Comparison of ENCODE assay signal across 24 mouse cellular contexts in the genomic region with DNA sequence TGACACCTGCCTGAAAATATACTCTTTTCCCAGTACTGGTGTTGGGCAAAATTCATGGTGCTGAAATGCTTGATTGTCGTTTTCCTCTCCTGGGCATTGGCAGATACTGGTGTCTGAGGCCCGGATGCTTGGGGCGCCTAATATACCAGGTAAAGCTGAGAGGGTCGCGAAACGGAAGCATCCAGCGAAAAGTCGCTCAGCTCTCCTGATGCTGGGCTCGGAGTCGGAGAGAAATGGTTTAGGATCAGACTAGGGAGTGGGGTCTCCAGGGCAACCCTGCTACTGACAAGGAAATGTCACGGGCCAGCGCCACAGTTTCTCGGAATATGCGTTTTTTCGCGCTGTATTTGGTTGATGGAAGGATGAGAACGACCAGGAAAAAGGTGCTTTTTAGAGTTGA. TPM values are rescaled to one million over a fixed set of nuclear protein-coding genes. Genes with fewer than 3 reads are reported as not detected.
DNase-seq lines count a peak whose midpoint lies in the region; ATAC-seq and TF ChIP-seq lines count a peak whose summit lies in the region.
"Had no signal": no experiment of that assay in that cellular context is flagged by ENCODE, and none has a peak within 500 bp of the region (broad histone marks: within the 10 kb centered on the region; RNA-seq: fewer than 3 reads in every experiment).

No protein-coding gene starts in this region.

- no peak for TF ChIP-seq POLR2A in brain, embryonic 14.5 days (IDR thresholded peaks at IDR 0.05; ENCODE audit: borderline replicate concordance, extremely low read depth, insufficient read depth, insufficient read length, poor library complexity, severe bottlenecking)

- no peaks in the 10 kb centered on the region for H3K36me3 ChIP-seq in forebrain, embryonic 11.5 days (ENCODE audit: control insufficient read depth, insufficient read depth, low read length)
- H3K36me3 ChIP-seq in forebrain, embryonic 13.5 days (ENCODE audit: poor library complexity, severe bottlenecking) = no peaks in the 10 kb centered on the region
- H3K36me3 ChIP-seq in midbrain, embryonic 11.5 days (ENCODE audit: control insufficient read depth, insufficient read depth, low read length) = no peaks in the 10 kb centered on the region
- H3K36me3 ChIP-seq in midbrain, embryonic 15.5 days (replicated peaks) = no peaks in the 10 kb centered on the region
- no peaks in the 10 kb centered on the region for H3K36me3 ChIP-seq in limb, embryonic 11.5 days (ENCODE audit: control insufficient read depth, insufficient read depth, low read length)
- H3K36me3 ChIP-seq: embryonic facial prominence, embryonic 13.5 days; heart, embryonic 10.5 days; hindbrain, embryonic 15.5 days had no signal

- TF ChIP-seq CTCF in brain, embryonic 14.5 days (IDR thresholded peaks at IDR 0.05; ENCODE audit: borderline replicate concordance, extremely low read depth, insufficient read depth, insufficient read length) = no peak

- no peak overlapping the region for H3K4me2 ChIP-seq in forebrain, embryonic 11.5 days (ENCODE audit: low read depth, low read length, severe bottlenecking)
- H3K4me2 ChIP-seq in forebrain, embryonic 13.5 days = no peak overlapping the region
- H3K4me2 ChIP-seq in midbrain, embryonic 11.5 days = no peak overlapping the region
- H3K4me2 ChIP-seq in midbrain, embryonic 15.5 days = no peak overlapping the region
- no peak overlapping the region for H3K4me2 ChIP-seq in limb, embryonic 11.5 days (ENCODE audit: low read depth, severe bottlenecking)
- H3K4me2 ChIP-seq: embryonic facial prominence, embryonic 13.5 days; hindbrain, embryonic 15.5 days had no signal

- no peak overlapping the region for H3K4me3 ChIP-seq in forebrain, embryonic 11.5 days (ENCODE audit: low read depth, low read length)
- H3K4me3 ChIP-seq in forebrain, embryonic 13.5 days = no peak overlapping the region
- no peak overlapping the region for H3K4me3 ChIP-seq in midbrain, embryonic 11.5 days (ENCODE audit: low read depth, low read length)
- H3K4me3 ChIP-seq in midbrain, embryonic 15.5 days = no peak overlapping the region
- no peak overlapping the region for H3K4me3 ChIP-seq in limb, embryonic 11.5 days (ENCODE audit: low read depth, low read length)
- H3K4me3 ChIP-seq: embryonic facial prominence, embryonic 13.5 days; heart, embryonic 10.5 days; hindbrain, embryonic 15.5 days had no signal

- peaks cover 95% of the 10 kb centered on the region for H3K27me3 ChIP-seq in forebrain, embryonic 11.5 days (ENCODE audit: control insufficient read depth, insufficient read depth, low read length)
- H3K27me3 ChIP-seq in forebrain, embryonic 13.5 days = peaks cover 96% of the 10 kb centered on the region
- peaks cover 95% of the 10 kb centered on the region for H3K27me3 ChIP-seq in midbrain, embryonic 11.5 days (ENCODE audit: control insufficient read depth, insufficient read depth, low read length)
- H3K27me3 ChIP-seq in midbrain, embryonic 15.5 days (replicated peaks) = peaks cover 78% of the 10 kb centered on the region
- peaks cover 87% of the 10 kb centered on the region for H3K27me3 ChIP-seq in limb, embryonic 11.5 days (ENCODE audit: control insufficient read depth, insufficient read depth, low read length)

- no peak overlapping the region for H3K9ac ChIP-seq in forebrain, embryonic 11.5 days (ENCODE audit: low read length)
- H3K9ac ChIP-seq in forebrain, embryonic 13.5 days = no peak overlapping the region
- no peak overlapping the region for H3K9ac ChIP-seq in midbrain, embryonic 11.5 days (ENCODE audit: low read length)
- H3K9ac ChIP-seq in midbrain, embryonic 15.5 days = no peak overlapping the region
- no peak overlapping the region for H3K9ac ChIP-seq in limb, embryonic 11.5 days (ENCODE audit: low read length)
- H3K9ac ChIP-seq: embryonic facial prominence, embryonic 13.5 days; hindbrain, embryonic 15.5 days had no signal

- H3K4me1 ChIP-seq in forebrain, embryonic 11.5 days (replicated peaks; ENCODE audit: control insufficient read depth, insufficient read depth, low read length) = peaks cover 8% of the 10 kb centered on the region
- peaks cover 22% of the 10 kb centered on the region for H3K4me1 ChIP-seq in forebrain, embryonic 13.5 days
- peaks cover 8% of the 10 kb centered on the region; the same call in 1 of the 2 replicates for H3K4me1 ChIP-seq in midbrain, embryonic 11.5 days (ENCODE audit: control insufficient read depth, insufficient read depth, low read length)
- H3K4me1 ChIP-seq in midbrain, embryonic 15.5 days = peaks cover 25% of the 10 kb centered on the region
- peaks cover 3% of the 10 kb centered on the region; the same call in 1 of the 2 replicates for H3K4me1 ChIP-seq in limb, embryonic 11.5 days (ENCODE audit: control insufficient read depth, insufficient read depth, low read length)

- H3K27ac ChIP-seq in forebrain, embryonic 11.5 days (ENCODE audit: low read depth, low read length) = no peak overlapping the region
- no peak overlapping the region for H3K27ac ChIP-seq in forebrain, embryonic 13.5 days
- no peak overlapping the region for H3K27ac ChIP-seq in midbrain, embryonic 11.5 days (ENCODE audit: low read depth, low read length)
- no peak overlapping the region for H3K27ac ChIP-seq in midbrain, embryonic 15.5 days
- H3K27ac ChIP-seq in limb, embryonic 11.5 days (replicated peaks; ENCODE audit: low read depth, low read length) = no peak overlapping the region
- H3K27ac ChIP-seq: embryonic facial prominence, embryonic 13.5 days; heart, embryonic 10.5 days; hindbrain, embryonic 15.5 days had no signal

- no peak for ATAC-seq in forebrain, embryonic 11.5 days (replicated peaks; ENCODE audit: low FRiP score)
- no peak for ATAC-seq in forebrain, embryonic 13.5 days
- no peak for ATAC-seq in midbrain, embryonic 11.5 days (ENCODE audit: low FRiP score)
- no peak for ATAC-seq in midbrain, embryonic 15.5 days (replicated peaks)
- ATAC-seq in limb, embryonic 11.5 days (ENCODE audit: insufficient number of reproducible peaks, low FRiP score, low TSS enrichment, low read depth) = no peak
- ATAC-seq: forebrain, embryonic 16.5 days; inflammation-experienced regulatory T-cells, adult 6 months; Patski had no signal

- H3K9me3 ChIP-seq in forebrain, embryonic 11.5 days (ENCODE audit: control insufficient read depth, low read length) = no peaks in the 10 kb centered on the region
- H3K9me3 ChIP-seq in forebrain, embryonic 13.5 days (replicated peaks) = no peaks in the 10 kb centered on the region
- H3K9me3 ChIP-seq in midbrain, embryonic 11.5 days (ENCODE audit: control insufficient read depth, low read length) = no peaks in the 10 kb centered on the region
- H3K9me3 ChIP-seq in midbrain, embryonic 15.5 days = no peaks in the 10 kb centered on the region
- no peaks in the 10 kb centered on the region for H3K9me3 ChIP-seq in limb, embryonic 11.5 days (ENCODE audit: control insufficient read depth, low read length)
- H3K9me3 ChIP-seq: embryonic facial prominence, embryonic 13.5 days; heart, embryonic 10.5 days; hindbrain, embryonic 15.5 days had no signal

- peak; percentile 59 for DNase-seq in forebrain, embryonic 11.5 days (ENCODE audit: low spot score)
- DNase-seq in midbrain, embryonic 11.5 days (ENCODE audit: low spot score, missing footprints) = peak; percentile 97
- peak; percentile 37 for DNase-seq in brain, embryonic 14.5 days (ENCODE audit: low read depth)
- DNase-seq in limb, embryonic 11.5 days (ENCODE audit: low spot score) = peak; percentile 41
- DNase-seq in layer of hippocampus, postnatal 14 days (ENCODE audit: low spot score in 2 of 2) = no peak
- DNase-seq in right cerebral cortex, postnatal 36 days (ENCODE audit: low spot score in 2 of 2) = no peak
- DNase-seq: adrenal gland, adult 2 months; adrenal gland, postnatal 25 days; embryo, embryonic 11 days; gastrocnemius, postnatal 10 days; heart, adult 18-20 months; heart, postnatal 10 days; heart, postnatal 4 days had no signal

- 1% methylated on average over 17 of the region's 17 CpGs for WGBS in forebrain, embryonic 11.5 days
- under 1% methylated on average over 17 of the region's 17 CpGs for WGBS in forebrain, embryonic 13.5 days
- WGBS in midbrain, embryonic 11.5 days = under 1% methylated on average over 17 of the region's 17 CpGs
- WGBS in midbrain, embryonic 15.5 days = 1% methylated on average over 17 of the region's 17 CpGs
- WGBS in limb, embryonic 11.5 days = 2% methylated on average over 17 of the region's 17 CpGs

RNA-seq across cellular contexts. Expression of a gene that starts 1.5 kb away (rescaled TPM):
- 0.72 and 1.7 TPM in 2 replicates for polyA plus RNA-seq in forebrain, embryonic 11.5 days (2014; fragmentation: Nextera tagmentation; extraction: Ambion mirVana)
- polyA plus RNA-seq in forebrain, embryonic 13.5 days (2015; fragmentation: Nextera tagmentation; extraction: Ambion mirVana) = 0.69 and 1.6 TPM in 2 replicates
- 0.22 and 0.50 TPM in 2 replicates for polyA plus RNA-seq in midbrain, embryonic 11.5 days (2014; fragmentation: Nextera tagmentation; extraction: Ambion mirVana)
- 2.2 and 2.4 TPM in 2 replicates for polyA plus RNA-seq in midbrain, embryonic 15.5 days (2015; fragmentation: Nextera tagmentation; extraction: Ambion mirVana)
- 1.5 and 2.5 TPM in 2 replicates for polyA plus RNA-seq in brain, embryonic 14.5 days (2012; rRNA removed)
- not detected in 2 replicates for polyA plus RNA-seq in limb, embryonic 11.5 days (2014; fragmentation: Nextera tagmentation; extraction: Ambion mirVana)
- total RNA-seq in layer of hippocampus, postnatal 14 days (2021) = not detected
- total RNA-seq: adrenal gland, adult 2 months; adrenal gland, postnatal 25 days; CH12.LX; gastrocnemius, postnatal 10 days; gastrocnemius, postnatal 4 days; heart, adult 18-20 months; heart, postnatal 10 days; heart, postnatal 4 days had no signal
- polyA plus RNA-seq: embryonic facial prominence, embryonic 13.5 days; heart, embryonic 10.5 days; heart, embryonic 14.5 days; hindbrain, embryonic 15.5 days; inflammation-experienced regulatory T-cells, adult 6 months; Patski had no signal

Comparison
In these comparisons a context has a peak if more than half of its experiments do, and no peak if none do; other contexts are left out.
1. DNase-seq: peak in forebrain, embryonic 11.5 days (single experiment), midbrain, embryonic 11.5 days (single experiment), brain, embryonic 14.5 days (single experiment) and limb, embryonic 11.5 days (single experiment); none in layer of hippocampus, postnatal 14 days (0 of 2) and right cerebral cortex, postnatal 36 days (0 of 2).